Mouse (Mus musculus) spleen, adult 2 months (tissue): ENCODE data around the gene Cma2.

ENCODE experiments used
- CTCF ChIP-seq: fragments of 200-500 bp; IDR thresholded peaks from 2 replicates; pipeline ENCODE4 v1.5.1; 2011; ENCODE audit warnings: mild to moderate bottlenecking, inconsistent platforms; ENCODE audit not compliant: insufficient read depth, insufficient read length, insufficient replicate concordance; ENCODE audit errors: extremely low read depth
- POLR2A ChIP-seq: fragments of 200-500 bp; IDR thresholded peaks from 2 replicates; pipeline ENCODE4 v1.6.1; 2011; ENCODE audit warnings: low read depth, low read length, inconsistent platforms

DNA sequence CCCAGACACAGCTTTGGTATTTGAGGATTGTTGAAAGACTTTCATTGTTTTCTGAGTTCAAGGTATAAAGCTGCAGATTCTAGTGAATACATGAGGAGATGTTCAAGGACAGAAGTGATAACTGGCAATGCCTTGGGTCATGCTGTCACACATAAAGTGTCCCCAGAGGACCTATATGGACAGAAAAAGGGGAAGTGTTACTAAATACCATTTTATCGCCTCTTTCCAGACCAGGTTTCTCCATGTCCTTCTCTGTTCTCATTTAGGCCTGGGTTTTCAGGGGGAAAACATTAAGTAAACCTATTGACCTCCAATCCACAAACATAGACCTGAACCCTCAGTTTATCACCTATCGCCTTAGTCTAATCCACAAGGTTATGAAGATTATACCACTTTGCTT, 63.1 kb downstream of the Cma2 start:
- TF ChIP-seq CTCF, result no peak
- TF ChIP-seq POLR2A, result no peak
